Mouse (Mus musculus): ENCODE results near the gene Galntl6. TPM values are rescaled to one million over a fixed set of nuclear protein-coding genes. Genes with fewer than 3 reads are reported as not detected.
A peak's percentile ranks its signal among the peaks of the same experiment; 100 is the strongest.
"Not testable (repeated sequence)": the region's sequence is repeated elsewhere in the genome, so short reads cannot be mapped to it uniquely, and the experiment has no call there.

Galntl6 gene
- total RNA-seq, 2 experiments from 2014 or later: not detected

DNA sequence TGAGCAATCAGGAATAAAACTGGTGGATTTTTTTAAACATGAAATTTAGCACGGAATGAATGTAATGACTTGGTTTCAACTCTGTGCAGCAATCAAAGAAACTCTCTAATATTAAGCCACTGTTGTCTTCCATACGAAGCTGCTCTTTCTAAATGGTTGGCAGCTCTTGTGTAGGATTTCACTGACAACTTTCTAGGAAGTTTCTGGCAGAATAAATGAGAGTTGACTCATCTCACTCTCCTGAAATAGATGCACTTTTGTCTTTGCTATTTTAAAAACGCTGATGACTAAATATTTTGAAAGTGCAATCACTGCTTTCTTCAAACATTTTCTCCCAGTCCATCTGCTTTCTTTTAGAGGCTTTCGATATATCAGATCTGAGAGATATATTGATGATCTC lies 256.8 kb downstream of the Galntl6 start:
- intact Hi-C loops (cut with DNase I): no loop called here
- DNase-seq: no peak

GRCm38 (mm10) chr8:58606451-58606850 lies 306.0 kb downstream of the Galntl6 start:
- no peak for DNase-seq
- intact Hi-C loops (cut with DNase I): no loop called here

DNA sequence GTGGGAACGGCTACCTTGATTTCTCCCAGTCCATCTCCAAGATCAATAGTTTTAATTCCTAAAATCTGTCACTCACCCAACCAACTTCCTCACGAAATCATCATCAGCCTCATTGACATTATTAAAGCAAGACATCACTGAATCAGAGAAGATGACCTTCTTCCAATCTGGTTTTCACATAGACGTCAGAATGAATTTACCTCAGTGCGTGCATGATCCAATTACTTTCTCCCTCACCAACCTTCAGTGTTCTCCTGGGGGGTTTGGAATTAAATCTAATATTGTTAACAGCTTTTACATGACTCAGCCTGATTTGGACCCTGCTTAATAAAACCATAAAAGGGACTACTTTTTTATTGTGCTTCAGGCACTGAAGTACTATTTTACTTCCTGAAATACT lies 307.7 kb downstream of the Galntl6 start:
- intact Hi-C loops (cut with DNase I): no loop called here
- no peak for DNase-seq

DNA sequence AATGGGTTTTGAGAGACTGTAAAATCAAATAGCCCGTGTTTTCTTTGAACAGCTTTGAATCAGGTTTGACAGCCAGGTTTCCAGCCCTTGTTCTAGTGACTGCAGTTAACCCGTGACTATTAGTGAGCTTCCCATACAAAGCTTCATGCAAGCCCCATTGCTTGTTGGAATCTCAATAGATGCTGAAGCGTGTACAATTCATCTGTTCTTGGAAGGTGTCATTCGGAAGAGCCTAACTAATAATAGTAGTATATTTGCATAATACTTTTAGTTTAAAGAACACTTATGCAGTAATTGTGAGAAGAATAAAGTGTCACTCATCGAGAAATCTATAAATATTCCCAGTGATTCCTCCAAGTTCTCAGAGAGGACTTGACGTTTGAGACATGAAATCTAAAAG lies 314.6 kb downstream of the Galntl6 start:
- no peak for DNase-seq
- intact Hi-C loops (cut with DNase I): no loop called here

DNA sequence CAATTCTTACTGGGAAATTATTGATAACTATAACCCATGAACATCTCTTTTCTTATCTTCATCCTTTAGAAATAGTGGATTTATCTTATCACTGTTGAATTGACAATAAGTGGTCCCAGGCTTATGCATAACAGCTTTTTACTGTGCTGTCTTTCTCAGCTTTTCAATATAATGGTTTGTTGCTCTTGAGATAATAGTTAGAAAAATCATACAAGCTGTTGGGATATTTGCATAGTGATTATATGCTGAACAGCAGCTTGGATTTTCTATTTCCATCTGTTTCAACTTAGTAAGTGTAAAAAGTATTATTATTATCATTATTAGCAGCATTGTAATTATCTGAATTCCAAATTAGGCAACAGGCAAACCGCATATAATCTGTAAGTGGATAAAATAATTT lies 337.1 kb downstream of the Galntl6 start:
- no peak for DNase-seq
- intact Hi-C loops (cut with DNase I): no loop called here

DNA sequence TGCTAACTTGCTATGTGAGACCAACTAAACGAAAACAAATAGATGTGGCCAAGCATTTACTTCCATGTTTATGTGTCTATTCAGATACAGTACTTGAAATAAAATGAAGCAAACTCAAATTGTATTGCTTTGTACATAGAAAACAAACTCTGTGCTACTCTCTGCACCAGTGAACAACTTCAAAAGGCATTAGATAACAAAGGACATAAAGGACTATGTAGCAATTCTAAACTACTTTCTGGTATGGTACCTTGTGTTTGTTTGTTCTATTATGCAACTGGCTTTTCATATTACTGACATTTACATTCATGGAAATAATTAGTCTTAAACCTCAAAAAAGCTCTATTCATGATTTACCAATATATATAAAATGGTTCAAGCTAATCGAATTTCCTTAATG lies 344.4 kb downstream of the Galntl6 start:
- DNase-seq: no peak
- intact Hi-C loops (cut with DNase I): loop anchor here (5.0 kb wide), 1 partner anchor 1899 kb away; no protein-coding TSS in a partner anchor

- intact Hi-C loops (cut with DNase I): loop anchor here (5.0 kb wide), 1 partner anchor 1901 kb away; no protein-coding TSS in a partner anchor
These were observed 346.3 kb downstream of the Galntl6 start for GRCm38 (mm10) chr8:58566115-58566514.

DNA sequence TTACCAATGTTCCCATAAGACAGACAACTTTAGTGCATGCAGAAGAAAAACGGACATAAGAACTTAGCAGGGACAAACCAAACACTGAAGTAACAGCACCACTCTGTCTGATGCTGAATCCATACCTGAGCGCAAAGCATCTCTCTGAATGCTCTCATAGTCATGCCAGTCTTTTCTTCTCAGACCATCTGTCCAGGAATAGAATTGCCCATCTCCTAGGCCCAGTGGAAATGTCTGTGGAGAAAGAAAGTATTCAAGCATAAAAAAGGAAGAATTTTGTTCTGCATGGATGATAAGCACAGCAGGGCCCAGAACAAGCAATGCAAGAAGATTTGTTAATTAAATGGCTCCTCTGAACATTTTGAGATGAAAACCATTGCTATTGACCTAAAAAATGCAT lies 376.7 kb downstream of the Galntl6 start:
- no peak for DNase-seq

More at GRCm38 (mm10) chr8:58566115-58566514, 346.3 kb downstream of the Galntl6 start:
- DNase-seq: peak in 1 of 2 experiments; percentile 2

GRCm38 (mm10) chr8:58534631-58535030 lies 377.8 kb downstream of the Galntl6 start:
- intact Hi-C loops (cut with DNase I): no loop called here
- no peak for DNase-seq

More for the DNA sequence above, 376.7 kb downstream of the Galntl6 start:
- intact Hi-C loops (cut with DNase I): no loop called here

GRCm38 (mm10) chr8:58523443-58523842 lies 389.0 kb downstream of the Galntl6 start:
- intact Hi-C loops (cut with DNase I): no loop called here
- DNase-seq: no peak

DNA sequence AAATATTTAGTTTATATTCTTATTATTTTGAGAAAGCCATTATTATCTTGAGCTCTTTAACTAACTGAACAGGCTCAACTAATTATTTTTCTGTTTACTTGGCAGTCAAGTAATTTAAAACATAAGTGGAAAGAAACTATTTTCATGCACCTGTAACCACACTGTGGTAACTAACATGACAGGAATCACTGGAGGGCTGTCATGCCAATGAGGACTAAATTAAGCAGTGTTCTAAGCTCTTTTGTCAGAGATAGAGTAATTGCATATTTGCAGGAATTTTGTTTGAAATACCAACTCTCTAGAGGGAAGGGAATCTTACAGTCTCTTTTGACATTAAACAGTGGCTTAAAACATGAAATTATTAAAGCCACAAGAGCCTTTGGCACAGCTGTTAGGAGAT lies 390.5 kb downstream of the Galntl6 start:
- intact Hi-C loops (cut with DNase I): no loop called here
- no peak for DNase-seq

DNA sequence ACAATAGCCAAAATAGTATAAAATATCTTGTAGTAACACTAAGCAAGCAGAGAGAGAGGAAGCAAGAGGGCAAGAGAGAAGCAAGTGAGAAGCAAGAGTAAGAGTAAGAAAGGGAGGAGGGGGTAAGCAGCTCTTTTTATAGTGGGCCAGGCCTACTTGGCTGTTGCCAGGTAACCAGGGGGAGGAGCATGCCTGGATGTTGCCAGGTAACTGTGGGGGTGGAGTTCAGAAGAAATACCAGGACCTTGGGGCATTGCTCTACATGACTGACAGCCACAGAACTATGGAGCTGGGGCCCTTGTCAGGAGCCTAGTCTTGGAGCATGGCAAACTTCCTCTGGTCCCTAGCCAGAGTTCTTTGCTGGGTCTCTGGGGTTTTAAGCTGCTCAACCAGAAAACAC lies 401.9 kb downstream of the Galntl6 start:
- DNase-seq: no peak

GRCm38 (mm10) chr8:58509051-58509450 lies 403.4 kb downstream of the Galntl6 start:
- DNase-seq: no peak
- intact Hi-C loops (cut with DNase I): no loop called here

More for the DNA sequence above, 401.9 kb downstream of the Galntl6 start:
- intact Hi-C loops (cut with DNase I): no loop called here

- intact Hi-C loops (cut with DNase I): no loop called here
These were observed 425.3 kb downstream of the Galntl6 start for GRCm38 (mm10) chr8:58487099-58487498.

GRCm38 (mm10) chr8:58463342-58463741 lies 449.1 kb downstream of the Galntl6 start:
- DNase-seq; intact Hi-C loops (cut with DNase I): not testable (repeated sequence)

More at GRCm38 (mm10) chr8:58487099-58487498, 425.3 kb downstream of the Galntl6 start:
- no peak for DNase-seq

DNA sequence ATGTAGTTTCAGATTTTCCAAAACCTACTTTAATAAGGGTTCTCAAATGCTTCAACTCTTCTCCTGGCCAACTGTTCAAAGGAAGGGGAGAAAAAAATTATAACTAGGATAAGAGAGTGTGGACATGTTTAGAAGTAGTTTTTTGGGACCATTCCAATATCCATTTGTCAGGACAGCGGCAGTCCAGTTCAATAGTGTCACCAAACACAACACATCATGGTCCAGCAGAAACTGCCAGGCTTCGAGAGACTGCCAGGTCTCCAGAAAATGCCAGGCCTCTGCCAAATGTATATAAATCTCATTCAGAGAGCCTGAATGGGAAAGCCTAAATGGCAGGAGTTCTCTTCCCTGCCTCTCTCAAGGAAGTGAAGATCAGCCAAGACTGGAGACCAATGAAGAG lies 469.7 kb downstream of the Galntl6 start:
- DNase-seq: no peak
- intact Hi-C loops (cut with DNase I): no loop called here

- intact Hi-C loops (cut with DNase I): no loop called here
- no peak for DNase-seq
These were observed 494.0 kb downstream of the Galntl6 start for GRCm38 (mm10) chr8:58418481-58418880.

DNA sequence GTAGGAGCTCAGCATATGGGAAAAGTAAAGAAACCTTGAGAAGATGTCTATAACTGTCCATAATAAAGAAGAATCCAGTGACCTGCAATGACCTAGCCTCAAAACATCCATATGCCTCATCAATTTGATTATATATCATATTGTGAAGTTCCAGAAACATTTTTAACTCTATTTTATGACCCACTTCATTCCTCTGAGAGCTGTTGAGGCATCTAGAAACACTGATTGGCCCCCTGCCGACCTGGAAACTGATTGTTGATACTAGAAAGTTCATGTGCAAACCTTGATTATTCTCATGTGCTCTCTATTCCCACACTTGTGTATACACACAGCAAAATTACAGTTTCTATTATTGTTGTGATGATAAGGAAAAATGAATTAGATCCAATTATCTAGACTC lies 494.9 kb downstream of the Galntl6 start:
- intact Hi-C loops (cut with DNase I): no loop called here
- no peak for DNase-seq

DNA sequence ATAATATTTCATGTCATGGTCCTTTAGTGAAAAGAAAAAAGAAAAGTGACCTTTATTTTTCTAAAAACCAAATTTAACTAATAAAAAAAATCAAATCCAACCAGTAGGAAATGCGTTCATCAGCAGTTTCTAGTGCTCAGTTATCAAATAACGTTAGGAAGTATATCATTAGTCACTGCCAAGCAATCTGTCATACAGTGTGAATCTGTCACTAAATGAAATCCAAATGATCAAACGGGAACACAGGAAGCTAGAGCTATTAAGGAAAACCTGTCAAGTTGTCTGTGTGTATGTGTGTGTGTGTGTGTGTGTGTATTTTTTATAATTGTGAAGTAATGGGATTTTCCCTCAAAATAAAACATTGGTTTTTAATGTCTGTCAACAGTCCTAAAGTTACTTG lies 515.9 kb downstream of the Galntl6 start:
- no peak for DNase-seq

DNA sequence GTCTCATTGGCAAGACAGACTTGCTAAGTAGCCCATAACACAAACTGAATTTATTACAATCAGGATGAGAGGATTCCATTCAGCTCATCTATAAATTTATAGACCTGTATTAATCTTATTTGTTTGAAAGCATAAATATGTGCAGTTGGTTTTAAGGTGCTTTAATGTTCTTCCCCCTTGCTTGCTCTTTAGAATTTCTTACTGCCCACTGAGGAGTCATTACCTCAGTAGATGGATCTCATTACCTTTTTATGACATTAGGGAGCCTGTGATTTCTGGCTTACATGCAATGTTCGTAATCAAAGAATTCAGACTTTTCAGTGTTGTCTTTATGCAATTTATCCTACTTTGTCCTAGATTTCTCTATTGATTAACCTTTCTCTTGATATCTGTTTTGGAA lies 516.6 kb downstream of the Galntl6 start:
- DNase-seq: no peak
- intact Hi-C loops (cut with DNase I): no loop called here

More for the DNA sequence above, 515.9 kb downstream of the Galntl6 start:
- intact Hi-C loops (cut with DNase I): no loop called here

DNA sequence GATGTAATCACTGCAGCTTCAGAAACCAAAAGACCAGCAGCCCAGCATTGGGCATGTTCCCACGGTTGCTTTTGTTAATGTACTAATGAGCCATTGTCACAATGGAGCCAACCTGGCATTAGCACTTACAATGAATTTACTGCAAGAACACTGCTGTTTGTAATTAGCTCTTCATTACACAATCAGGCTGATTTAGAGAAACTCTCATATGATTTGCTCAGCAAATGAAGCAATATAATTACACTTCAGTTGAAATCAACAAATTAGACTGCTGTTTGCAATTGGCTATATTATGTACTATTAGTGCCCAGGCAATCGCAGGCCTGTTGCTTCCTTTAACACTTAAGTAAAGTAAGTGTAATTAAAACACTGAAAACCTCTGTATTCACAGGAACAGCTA lies 540.1 kb downstream of the Galntl6 start:
- DNase-seq: no peak
- intact Hi-C loops (cut with DNase I): no loop called here

GRCm38 (mm10) chr8:58371979-58372378 lies 540.5 kb downstream of the Galntl6 start:
- DNase-seq: no peak
- intact Hi-C loops (cut with DNase I): no loop called here

- intact Hi-C loops (cut with DNase I): no loop called here
- DNase-seq: no peak
These were observed 581.3 kb downstream of the Galntl6 start for GRCm38 (mm10) chr8:58331151-58331550.

Data from heart, postnatal 14 days (tissue).